Mouse (Mus musculus) megakaryocyte, embryonic 14.5 days (primary cell): ENCODE results near the gene Map1s.

ENCODE experiments used
- FLI1 ChIP-seq: IDR thresholded peaks from 2 replicates; pipeline ENCODE4 v1.6.1; 2012; ENCODE audit warnings: low read length, inconsistent platforms, mixed read lengths
- GATA1 ChIP-seq: IDR thresholded peaks from 3 replicates; pipeline ENCODE4 v1.6.1; 2012; ENCODE audit warnings: mixed read lengths, low read length, inconsistent platforms, borderline replicate concordance

DNA sequence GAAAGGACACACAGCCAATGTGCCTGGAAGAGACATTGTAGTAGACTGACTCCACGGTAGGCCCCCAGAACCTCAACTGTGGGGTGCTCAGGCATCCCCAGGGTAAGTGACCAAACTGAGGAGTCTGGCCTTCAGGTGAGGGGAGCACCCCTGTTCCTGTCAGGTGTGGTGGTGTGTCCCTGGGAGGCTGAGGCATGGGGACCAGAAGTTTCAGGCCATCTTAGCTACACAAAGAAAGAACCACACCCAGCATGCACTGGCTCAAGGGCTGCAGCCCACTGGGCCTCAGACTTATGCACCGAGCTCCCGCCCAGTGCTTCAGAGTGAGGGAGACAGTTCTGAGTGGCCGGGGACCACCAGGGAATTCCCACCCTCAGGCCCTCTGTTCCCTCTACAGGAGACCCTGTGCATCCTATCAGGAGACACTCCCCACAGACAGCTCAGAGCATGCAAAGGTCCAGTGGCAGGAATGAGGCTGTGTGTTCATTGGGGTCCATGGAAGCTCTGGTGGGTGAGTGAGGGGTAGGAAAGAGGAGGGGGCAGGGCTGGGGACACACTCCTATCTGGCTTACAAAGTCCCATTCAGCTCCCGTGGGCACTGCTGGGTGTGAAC lies 34.4 kb upstream of the Map1s start:
- TF ChIP-seq GATA1 (no peak), FLI1 (no peak)
